Mouse (Mus musculus) megakaryocyte, adult 5-6 weeks (primary cell): Measurements from ENCODE around the gene Rogdi. TPM values are rescaled to one million over a fixed set of nuclear protein-coding genes. Genes with fewer than 3 reads are reported as not detected.

Experiments
- ATAC-seq: 2 replicates; pipeline ENCODE4 v1.8.0; 2016; ENCODE audit warnings: mild to moderate bottlenecking, inconsistent platforms; ENCODE audit not compliant: poor library complexity, severe bottlenecking
- total RNA-seq, 2 experiments: library from RNA; stranded (forward) in 1 of 2; stranded (reverse) in 1 of 2; fragments of 153-499, 151-499 nt in 1 of 2; fragments of 221-1000, 200-1000 nt in 1 of 2; gene quantifications; 2 replicates each; pipeline versions ENCODE4 v1.2.3 to v1.2.4; 2015 to 2017

The Rogdi gene
- 75.8 and 80.5 TPM in 2 replicates for total RNA-seq (2015)
- 28.1 and 38.9 TPM in 2 replicates for total RNA-seq (2017)

DNA sequence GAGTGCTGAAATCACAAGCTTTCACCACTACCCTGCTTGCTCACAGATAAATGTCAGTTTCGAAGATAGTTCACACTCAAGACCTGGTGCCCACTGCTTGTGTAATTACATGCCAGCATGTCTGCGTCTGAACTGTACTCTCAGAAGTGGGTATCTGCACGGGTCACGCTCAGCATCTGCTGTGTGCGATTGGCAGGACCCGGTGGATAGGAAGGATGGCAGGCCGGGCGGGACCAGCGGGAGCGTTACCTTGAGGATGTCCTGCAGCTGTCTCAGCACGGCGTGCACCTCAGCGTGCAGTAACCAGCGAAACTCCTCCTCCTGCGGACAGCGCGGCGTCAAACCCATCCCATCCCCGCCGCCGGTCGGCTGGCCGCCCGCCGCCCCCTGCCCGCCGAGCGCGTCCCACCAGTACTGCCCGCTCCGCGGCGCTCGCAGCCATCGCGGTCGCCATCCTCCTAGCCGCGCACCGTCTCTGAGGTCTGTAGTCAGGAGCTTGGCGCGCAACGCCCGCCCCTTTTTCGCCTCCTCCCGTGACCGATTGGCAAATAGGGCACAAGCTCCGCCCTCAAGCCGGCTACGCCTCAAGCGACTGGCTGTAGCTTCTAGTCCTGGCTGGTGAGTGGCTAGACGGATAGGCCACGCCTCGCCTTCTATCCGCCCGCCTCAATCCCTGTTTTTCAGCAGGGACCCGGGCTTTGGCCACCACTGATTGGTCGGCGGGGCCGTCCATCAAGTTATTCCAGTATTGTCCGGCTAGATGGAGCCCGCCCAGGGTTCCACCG lies at the start of gene Rogdi:
Rogdi (minus strand) TSS at position 500 of the 785 bp plus-strand sequence.
- peak; percentile 91 for ATAC-seq

DNA sequence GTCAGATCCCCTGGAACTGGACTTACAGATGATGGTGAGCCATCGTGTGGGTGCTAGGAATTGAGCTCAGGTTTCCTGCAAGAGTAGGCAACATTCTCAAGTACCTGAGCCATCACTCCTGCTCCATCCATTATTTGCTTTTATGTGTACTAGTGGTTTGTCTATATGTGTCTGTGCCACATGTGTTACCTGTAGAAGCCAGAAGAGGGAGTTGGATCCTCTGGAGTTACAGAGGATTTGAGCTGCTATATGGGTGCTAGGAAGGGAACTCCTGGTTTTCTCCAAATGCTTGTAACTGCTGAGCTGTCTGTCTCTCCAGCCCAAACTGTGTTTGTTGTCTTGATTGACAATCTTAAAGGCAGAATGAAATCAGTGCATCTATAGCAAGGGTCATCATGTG lies 44.8 kb upstream of the Rogdi start:
- ATAC-seq, result no peak

DNA sequence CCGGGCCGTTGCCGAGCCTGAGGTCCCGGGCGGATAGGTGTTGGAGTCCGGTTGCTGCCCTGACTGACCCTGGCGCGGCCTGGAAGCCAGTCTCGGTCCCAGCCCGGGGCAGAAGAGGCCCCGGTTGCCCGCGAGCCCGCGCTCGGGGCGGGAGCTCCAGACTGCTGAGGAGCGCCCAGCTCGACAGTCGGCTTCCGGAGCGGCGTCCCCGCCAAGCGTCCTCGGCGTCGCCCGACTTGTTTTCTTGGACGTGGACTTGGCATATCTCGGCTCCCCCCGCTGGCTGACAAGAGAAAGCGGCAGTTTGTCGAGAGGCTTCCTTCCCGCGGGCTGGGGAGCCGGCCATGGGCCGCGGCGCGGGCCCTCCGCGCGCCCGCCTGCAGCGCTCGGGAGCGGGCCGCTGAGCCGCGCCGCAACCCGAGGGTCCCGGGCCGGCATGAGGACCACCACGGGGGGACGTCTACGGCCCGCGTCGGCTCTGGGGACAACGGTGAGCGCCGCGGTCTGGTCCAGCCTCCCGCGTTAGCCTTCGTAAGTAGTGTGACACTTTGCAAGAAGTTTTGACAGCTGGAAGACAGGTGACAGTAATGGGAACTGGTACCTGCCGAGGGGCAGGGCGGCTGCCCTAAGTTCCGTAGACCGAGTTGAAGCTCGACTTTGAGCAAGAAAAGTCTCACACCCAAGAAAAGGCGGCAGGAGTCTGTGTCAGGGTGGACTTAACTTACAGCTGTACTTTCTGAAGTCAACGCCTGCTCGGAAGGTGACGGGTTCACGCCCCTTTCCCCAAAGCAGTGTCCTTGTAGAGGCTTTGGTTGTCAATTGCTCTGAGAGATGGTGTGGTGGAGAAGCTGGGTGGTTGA lies 37.1 kb upstream of the Rogdi start:
- ATAC-seq, result peak; percentile 18

DNA sequence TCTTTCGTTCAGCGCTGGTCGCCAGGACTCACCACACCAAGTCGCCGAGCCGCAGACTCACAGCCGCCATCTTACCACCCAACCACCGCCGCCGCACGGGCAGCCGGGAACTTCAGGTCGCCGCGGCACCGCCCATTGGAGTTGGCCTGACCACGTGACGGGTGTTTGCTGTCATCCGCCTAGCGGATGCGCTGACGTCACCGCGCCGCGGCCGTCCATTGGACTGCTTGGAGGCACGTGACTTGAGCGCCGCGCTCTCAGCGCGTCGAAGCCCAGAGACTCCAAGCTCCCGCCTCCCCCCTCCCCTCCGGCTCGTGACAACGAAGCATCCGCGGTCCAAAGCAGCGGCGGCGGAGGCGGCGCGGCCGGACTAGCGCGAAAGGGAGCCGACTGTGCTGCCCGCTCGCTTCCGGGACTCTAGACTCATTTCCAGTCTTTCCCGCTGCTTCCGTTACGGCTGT lies 36.5 kb upstream of the Rogdi start, which contains the start of the genes Glyr1 and Ubn1:
Glyr1 (minus strand) TSS at position 90 of the 461 bp plus-strand sequence.
Ubn1 (plus strand) TSS at position 284 of the 461 bp plus-strand sequence.
- ATAC-seq, result peak; percentile 86

DNA sequence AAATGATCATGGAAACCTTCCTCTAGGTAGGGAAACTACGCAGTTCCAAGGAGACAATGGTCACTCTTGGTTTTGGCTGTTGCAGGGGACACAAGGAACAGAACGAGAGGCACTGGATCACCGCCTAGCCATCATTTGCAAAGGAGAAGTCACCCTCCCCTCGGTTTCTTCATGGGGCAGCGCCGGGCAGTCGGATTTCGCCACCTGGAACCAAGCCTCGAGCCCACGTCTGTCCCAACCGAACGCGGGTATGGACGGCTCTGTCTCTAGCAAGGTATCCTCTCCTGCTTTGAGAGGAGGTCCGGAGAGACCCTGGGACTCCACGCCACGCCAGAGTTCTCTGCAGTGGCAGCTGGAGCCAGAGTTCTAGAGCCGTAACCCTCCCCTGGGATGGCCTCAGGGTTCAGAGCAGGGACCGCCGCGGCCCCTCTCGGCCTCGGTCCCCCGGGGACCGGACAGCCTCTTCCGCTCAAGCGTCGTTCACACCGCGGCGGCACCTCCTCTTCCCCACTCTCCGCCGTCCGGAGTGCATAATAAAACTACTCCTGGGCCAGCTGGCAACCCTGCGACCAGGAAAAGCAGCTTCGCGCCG lies 35.9 kb upstream of the Rogdi start:
- peak; percentile 59 for ATAC-seq

DNA sequence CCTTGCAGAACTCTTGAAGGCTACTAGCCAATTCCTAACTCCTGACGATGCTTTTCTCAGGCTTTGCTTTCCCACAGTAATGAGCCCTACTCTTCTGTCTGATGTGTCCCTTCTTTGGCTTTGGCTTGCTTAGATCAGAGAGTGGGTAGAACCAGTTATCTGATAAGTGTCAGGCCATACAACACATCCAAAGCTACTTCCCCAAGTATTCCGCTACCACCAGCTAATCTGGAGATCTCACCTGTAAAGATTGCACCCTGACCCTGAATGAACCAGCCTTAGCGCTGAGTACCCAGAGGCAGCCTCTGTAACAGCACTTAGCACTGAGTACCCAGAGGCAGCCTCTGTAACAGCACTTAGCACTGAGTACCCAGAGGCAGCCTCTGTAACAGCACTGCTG lies 32.0 kb upstream of the Rogdi start:
- no peak for ATAC-seq

DNA sequence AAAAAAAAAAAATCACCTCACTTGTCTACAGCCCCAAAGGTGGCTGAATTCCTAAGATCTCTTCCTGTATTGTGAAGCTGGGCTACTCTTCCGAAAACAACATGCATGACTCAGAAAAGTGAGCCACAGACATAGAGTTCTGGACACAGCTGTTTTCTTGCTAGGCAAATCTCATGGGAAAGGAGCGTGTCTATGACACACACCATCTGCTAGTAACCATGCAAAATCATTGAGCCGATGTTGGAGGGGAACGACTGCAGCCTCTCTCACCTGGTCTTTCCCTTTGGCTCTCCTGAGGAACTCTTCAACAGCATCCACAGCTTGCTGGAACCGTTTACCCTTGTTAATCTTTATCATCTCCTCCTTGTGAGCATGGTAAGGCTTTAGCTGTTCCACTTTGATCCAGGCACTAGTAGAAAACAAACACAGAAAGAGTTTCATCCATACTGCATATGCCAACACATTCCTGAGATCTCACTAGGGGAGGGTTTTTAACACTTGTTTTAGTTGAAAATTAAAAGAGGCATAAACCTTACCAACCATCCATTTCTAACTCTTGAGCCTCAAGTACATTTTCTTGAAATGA lies 23.4 kb upstream of the Rogdi start:
- ATAC-seq, result no peak

DNA sequence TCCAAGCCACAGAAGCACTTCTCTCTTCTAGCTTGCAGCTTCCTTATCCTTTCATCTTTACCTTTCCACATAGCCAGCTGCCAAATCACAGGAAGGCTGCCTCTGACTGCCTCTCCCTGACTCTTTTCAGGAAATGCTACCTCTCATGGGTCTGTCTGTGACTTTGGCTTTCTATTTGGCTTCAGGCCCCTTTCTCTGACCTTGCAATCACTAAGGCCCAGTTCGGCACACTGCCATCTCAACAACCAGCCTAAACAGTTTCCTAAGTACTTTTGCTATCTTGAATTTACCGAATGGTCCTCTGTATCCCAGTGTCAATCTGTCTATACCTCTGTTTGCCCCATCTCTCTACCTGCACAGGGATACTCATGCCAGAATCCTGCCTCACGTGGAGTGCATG lies 22.2 kb upstream of the Rogdi start:
- ATAC-seq, result peak; percentile 47; the same call in 1 of the 2 replicates

DNA sequence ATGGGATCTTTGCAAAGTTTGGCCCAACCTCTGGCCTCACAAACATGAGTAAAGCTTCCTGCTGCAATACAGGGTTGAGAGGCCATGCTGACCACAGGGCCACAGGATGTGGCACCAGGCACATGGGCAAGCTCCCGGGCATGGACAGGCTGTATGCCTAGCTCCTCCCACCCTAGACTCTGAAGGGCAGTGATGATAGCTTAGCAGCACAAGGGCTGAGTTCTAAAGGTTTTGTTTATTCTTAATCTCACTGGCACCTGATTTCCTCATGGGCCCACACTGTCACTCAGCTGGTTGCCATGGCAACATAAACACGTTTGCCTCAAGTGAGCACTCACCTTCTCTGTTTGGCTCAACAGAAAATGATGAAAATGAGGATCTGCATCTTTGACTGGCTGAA lies 16.5 kb upstream of the Rogdi start:
- ATAC-seq, result peak; percentile 100

DNA sequence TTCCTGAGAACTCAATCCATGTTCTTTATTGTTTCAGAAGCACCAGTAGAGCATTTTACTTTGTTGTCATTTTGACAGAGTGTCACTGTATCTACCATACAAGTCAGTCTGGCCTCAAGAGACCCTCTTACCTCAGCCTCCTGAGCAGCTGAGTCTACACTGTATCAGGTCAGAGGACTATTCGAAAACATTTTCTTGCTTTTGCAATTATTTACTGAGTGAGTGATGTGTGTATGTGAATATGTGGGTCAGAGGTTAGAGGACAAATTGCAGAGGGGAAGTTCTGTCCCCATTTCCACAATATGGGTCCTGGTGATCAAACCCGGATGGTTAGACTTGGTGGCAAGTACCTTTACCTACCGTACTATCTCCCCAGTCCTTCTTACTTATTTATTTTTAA lies 10.7 kb upstream of the Rogdi start:
- ATAC-seq, result no peak

DNA sequence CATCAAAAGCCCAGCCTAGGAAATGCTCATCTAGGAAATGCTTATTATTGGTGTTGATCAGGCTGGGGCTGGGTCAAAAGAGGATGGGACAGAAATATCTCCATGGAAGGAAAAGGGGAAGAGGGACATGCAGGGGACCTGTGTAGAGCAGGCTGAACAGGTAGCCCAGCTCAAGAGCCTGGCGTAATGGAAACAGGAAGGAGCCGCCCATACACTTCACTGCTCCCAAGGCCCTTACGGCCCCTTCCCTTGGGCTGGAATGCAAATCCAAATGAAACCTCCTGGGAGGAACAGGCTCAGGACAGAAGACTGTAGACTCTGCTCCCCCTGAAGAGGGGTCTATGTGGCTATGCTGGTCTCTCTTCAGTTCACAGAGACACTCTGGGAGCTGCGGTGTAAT lies 1.2 kb upstream of the Rogdi start:
- ATAC-seq, result no peak

DNA sequence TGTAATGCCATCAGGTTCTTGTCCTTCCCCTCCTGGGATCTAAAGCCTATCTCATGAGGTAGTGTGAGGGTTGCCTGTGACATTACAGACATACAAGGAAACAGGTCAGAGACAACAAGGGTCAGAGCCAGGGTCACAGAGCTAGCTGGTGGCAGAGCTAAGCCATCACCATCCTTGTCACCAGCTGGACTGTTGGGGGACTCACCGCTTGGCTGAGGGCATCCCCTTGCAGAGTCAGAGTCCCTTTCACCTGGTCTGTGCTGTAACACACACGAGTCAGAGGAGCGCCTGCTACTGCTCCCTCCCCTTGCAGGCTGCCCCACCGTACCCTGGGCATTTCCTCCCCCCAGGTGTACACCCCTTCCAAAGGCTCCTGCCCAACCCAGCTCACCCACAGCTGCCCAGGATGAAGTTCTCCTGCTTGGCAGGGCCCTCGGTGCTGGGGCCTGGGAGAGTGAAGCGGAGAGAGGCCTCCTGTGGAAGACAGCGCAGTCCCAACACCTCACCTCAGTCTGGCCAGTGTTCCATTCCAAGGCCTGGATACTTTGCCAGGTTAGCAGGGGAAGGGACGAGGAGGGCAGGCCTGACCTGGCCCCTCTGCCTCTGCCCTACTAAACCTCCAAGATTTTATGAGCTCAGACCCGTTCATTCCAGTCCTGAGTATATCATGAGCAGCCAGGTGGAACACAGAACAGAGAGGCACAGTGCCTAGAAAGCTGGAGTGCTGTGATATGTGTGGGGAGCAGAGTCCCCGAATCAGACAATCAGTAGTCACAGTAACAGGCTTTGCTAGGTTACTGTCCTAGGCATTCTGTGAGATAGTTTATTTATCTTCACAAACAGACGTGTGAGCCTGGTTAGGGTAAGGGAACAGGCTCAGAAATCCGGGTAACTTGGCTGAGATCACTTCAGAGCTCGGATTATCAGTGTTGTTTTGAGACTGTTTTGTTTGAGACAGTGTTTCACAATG lies 1.0 kb downstream of the Rogdi start:
- no peak for ATAC-seq

DNA sequence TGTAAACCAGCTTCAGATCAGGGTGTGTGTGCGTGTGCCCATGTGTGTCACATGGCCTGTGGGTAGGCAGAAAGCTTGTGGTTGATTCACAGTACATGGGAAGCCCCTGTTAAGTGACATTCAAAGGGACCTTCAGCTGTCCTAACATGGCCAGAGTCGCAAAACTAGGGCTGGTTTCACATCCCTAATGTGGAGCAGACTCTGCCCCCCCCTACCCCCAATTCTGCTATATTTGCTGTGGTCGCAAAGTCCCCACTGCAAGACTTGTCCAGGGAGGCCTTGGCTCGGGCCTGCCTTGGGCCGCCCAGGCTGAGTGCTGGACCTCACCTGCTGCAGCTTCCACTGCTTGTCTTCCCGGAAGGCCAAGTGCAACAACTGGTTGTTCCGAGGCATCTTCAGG lies 2.1 kb downstream of the Rogdi start:
- 0 out of 2 replicates have a peak, but pooled peaks have one; percentile 0 for ATAC-seq

DNA sequence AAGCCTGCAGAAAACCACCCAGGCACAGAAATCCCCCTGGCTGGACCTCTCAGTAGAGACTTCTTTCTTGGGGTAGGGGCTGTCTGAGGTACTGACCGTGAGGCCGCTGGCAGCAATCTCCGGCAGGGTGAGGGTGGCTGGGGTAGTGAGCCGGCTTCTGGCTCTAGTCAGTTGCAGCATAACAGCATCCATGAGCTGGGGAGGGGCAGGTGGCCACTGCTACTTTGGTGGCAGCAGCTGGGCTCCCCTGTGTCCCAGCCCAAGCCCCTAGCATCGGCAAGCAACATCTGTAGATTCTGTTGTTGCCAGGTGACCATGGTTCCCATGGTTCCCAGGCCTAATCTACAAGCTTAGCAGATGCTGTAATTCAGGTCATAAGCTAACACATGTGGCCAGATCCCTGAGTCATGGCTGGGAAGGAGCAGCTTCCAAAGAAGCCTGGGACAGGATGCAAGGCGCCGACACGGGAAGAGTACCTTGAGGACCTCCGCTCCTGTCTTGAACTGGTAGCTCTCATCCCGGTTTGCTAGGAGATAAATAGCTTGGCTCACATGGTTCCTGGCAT lies 2.9 kb downstream of the Rogdi start:
- ATAC-seq, result no peak

DNA sequence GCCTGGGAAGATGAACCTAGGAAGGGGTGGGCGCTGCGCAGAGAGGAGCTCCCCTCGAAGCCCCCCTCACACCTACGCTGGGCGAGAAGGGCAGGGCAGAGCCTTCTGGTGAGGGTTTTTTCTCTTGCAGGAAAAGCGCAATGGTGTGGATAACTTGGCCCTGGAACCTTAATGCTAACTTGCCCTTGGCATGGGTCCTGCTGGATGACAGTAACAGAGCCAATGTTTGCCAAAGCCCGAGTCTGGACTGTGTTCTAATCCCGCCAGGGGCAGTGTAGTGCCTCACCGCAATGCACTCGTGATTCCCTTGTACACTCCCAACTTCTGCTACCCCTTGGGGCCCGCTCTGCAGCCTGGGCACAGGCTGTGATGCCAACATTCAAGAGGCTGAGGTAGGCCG lies 5.3 kb downstream of the Rogdi start:
- ATAC-seq, result no peak

DNA sequence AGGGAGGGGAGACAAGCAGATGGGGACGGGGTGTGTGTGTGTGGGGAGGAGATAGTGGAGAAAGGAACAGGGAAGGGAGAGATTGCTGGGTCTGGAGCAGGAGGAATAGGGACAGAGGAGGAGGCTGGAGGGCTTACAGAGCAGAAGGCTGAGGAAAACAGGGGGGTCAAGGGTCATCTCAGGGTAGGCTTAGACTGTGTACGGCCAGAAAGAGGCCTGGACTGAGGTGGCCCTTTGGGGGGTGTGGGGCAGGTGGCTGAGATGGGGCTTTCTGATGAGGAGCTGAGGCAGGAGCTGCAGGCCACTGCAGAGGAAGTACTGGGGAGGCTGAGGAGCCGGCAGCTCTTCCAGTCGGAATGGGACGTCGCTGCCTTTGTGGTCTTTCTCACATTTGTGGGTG lies 5.9 kb downstream of the Rogdi start:
- ATAC-seq, result no peak

DNA sequence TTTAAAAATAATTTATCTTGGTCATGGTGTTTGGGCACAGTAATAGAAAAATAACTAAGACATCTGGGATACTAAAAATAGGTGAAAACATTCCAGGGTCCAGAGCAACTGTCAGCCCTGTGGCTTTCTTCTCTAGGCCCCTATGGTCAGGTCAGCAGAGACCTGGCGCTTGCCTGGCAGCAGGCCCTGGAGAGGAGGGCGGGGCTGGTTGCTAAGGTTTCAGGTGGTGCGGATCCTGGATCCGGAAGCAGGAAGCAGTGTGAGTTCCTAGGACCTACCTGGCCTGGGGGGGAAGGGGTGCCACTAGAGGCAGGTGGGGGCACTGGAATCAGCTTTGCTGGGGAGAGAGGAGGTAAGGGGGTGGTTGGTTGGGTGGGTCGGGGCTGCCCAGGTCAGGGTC lies 6.3 kb downstream of the Rogdi start, which contains the start of gene Smim22:
Smim22 (plus strand) TSS at position 222 of the 400 bp plus-strand sequence.
- ATAC-seq, result no peak

DNA sequence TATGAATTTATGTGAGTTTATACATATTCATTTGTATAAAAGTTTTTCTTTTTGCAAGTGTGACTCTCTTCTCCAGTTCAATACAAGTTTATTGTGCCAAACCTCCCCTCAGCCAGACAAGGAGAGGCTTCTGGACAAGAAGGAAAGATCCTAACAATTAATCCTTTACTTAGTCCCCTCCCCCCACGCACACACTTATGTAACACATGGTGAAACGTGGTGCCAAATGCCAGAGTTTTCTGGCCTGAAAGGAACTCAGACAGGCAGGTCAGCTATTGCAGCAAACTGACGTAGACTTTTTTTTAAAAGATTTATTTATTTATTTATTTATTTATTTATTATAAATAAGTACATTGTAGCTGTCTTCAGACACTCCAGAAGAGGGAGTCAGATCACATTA lies 12.7 kb downstream of the Rogdi start:
- ATAC-seq, result no peak

DNA sequence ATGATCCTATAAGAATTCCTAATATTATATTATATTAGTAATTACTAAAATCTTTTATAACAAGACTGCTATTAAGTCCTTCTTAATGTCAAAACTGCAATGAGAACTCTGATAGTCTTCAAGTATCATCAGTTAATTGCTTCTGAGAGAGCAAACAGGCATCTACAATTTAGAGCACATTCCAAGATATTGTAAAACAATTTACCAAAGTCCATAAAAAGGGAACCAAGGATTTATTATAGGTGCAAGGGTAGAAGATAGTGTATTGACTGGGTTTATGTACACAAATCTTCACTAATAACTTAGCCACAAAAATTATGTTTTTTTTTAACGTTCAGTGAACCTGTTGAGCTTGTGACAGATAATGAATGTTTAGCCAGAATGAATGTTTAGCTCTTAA lies 14.4 kb downstream of the Rogdi start:
- no peak for ATAC-seq
